Mouse (Mus musculus) ES-Bruce4 (cell line): ENCODE results near the gene Strip1.

Source experiments
- CTCF ChIP-seq: IDR thresholded peaks from one replicate; pipeline ENCODE4 v1.8.1; 2011; ENCODE audit warnings: low read depth, low read length
- EP300 ChIP-seq: IDR thresholded peaks from 2 replicates; pipeline ENCODE4 v1.6.1; 2011; ENCODE audit warnings: low read depth, low read length; ENCODE audit not compliant: insufficient read depth
- POLR2A ChIP-seq: IDR thresholded peaks from one replicate; pipeline ENCODE4 v1.8.1; 2011; ENCODE audit warnings: low read length; ENCODE audit not compliant: insufficient read depth

DNA sequence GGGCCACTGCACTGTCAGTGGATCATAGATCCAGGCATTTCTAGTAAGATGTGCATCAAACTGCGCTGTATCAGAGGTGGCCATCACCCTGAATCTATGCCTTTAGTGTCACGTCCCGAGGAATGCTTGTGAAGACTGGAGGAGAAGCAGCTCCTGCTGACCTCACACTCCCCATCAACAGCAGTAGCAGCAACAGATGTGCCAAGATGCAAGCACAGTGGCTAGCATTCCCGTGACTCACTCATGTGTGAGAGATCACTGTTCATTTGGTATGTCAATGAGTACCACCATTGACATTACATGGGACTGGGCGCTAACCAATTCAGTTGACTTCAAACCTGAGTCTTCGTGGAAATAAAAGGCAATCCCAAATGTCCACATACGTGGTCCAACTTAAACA lies 3.9 kb downstream of the Strip1 start:
- TF ChIP-seq CTCF (no peak), EP300 (no peak), POLR2A (no peak)
